Mouse (Mus musculus): ENCODE data around the gene Pnck. TPM values are rescaled to one million over a fixed set of nuclear protein-coding genes. Genes with fewer than 3 reads are reported as not detected.

The Pnck gene
- polyA plus RNA-seq, 1 experiment from 2014 or later = 91.5 TPM

- peaks cover 73% of the 10 kb centered on the region for H3K27me3 ChIP-seq
Measured at GRCm38 (mm10) chrX:73637415-73637814, 22.5 kb downstream of the Pnck start.

GRCm38 (mm10) chrX:73635425-73635824 is 24.5 kb downstream of the Pnck start:
- no peaks in the 10 kb centered on the region for H3K36me3 ChIP-seq
- no peak for ATAC-seq
- H3K9me3 ChIP-seq = no peaks in the 10 kb centered on the region
- H3K4me1 ChIP-seq (replicated peaks) = peaks cover 18% of the 10 kb centered on the region
- 26% methylated on average over 16 of the region's 19 CpGs for WGBS
- no peak overlapping the region for H3K9ac ChIP-seq (replicated peaks)
- peaks cover 64% of the 10 kb centered on the region for H3K27me3 ChIP-seq
- H3K4me2 ChIP-seq (replicated peaks) = peak overlapping the region; percentile 42
- no peak overlapping the region for H3K27ac ChIP-seq
- H3K4me3 ChIP-seq (replicated peaks) = peak overlapping the region; percentile 9; the same call in 1 of the 2 replicates

More at GRCm38 (mm10) chrX:73637415-73637814, 22.5 kb downstream of the Pnck start:
- Histone ChIP-seq H3K36me3 (no peaks in the 10 kb centered on the region), H3K4me1 (replicated peaks) (peaks cover 18% of the 10 kb centered on the region), H3K9me3 (no peaks in the 10 kb centered on the region), H3K4me3 (replicated peaks) (peak overlapping the region; percentile 34), H3K27ac (no peak overlapping the region), H3K9ac (replicated peaks) (peak overlapping the region; percentile 32; the same call in 1 of the 2 replicates), H3K4me2 (replicated peaks) (peak overlapping the region; percentile 60)
- no peak for ATAC-seq
- WGBS = 14% methylated on average over 19 of the region's 19 CpGs

DNA sequence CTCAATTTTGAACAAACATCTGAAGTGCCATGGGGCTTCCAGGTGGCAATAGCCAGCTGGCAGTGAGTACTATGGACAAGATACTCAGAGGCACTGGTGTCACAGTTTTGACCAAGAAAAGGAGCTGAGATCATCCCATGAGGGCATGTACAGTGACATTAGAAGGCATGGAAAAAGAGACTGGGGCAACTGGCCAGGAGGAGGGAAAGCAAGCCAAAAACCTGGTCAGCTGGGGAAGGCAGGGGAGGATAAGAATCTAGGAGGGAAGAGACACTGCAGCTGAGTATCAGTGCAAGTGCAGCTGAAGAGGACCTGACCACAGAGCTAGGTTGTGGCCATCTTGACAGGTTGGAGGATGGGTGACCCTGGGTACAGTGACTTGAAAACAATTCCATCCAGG is 32.9 kb downstream of the Pnck start:
- Histone ChIP-seq H3K9me3 (no peaks in the 10 kb centered on the region), H3K4me1 (replicated peaks) (no peaks in the 10 kb centered on the region), H3K9ac (replicated peaks) (no peak overlapping the region), H3K27ac (no peak overlapping the region), H3K4me2 (replicated peaks) (no peak overlapping the region), H3K4me3 (replicated peaks) (no peak overlapping the region), H3K36me3 (no peaks in the 10 kb centered on the region), H3K27me3 (no peaks in the 10 kb centered on the region)
- ATAC-seq = no peak

DNA sequence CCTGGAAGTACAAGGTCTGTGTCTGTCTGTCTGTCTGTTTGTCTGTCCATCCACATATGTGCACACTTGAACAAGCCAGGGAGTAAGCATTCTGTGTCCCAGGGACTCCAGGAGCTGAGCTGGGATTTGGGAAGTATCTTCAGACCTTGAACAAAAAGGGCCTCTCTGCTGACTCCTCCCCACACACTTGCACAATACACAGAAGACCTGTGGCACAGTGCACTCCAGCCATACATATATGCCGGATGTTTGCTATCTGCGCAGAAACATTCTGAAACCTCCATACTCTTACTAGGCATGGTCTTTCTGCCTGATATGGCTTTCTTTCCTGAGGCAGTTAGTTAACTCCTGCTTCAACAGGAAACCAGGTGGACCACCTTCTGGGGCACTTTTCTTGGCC is 40.0 kb downstream of the Pnck start:
- Histone ChIP-seq H3K4me2 (replicated peaks) (no peak overlapping the region), H3K27ac (no peak overlapping the region), H3K27me3 (no peaks in the 10 kb centered on the region), H3K9me3 (no peaks in the 10 kb centered on the region), H3K4me1 (replicated peaks) (no peaks in the 10 kb centered on the region), H3K36me3 (no peaks in the 10 kb centered on the region), H3K9ac (replicated peaks) (no peak overlapping the region), H3K4me3 (replicated peaks) (no peak overlapping the region)
- ATAC-seq = no peak
- WGBS = 80% methylated on average over 2 of the region's 2 CpGs

GRCm38 (mm10) chrX:73619401-73619800 is 40.5 kb downstream of the Pnck start:
- no peak for ATAC-seq

GRCm38 (mm10) chrX:73615876-73616275 is 44.0 kb downstream of the Pnck start:
- no peak overlapping the region for H3K4me2 ChIP-seq (replicated peaks)
- H3K4me3 ChIP-seq (replicated peaks) = no peak overlapping the region
- 88% methylated on average over 1 of the region's 1 CpGs for WGBS

More at GRCm38 (mm10) chrX:73619401-73619800, 40.5 kb downstream of the Pnck start:
- Histone ChIP-seq H3K4me3 (replicated peaks) (no peak overlapping the region), H3K4me1 (replicated peaks) (no peaks in the 10 kb centered on the region), H3K27me3 (no peaks in the 10 kb centered on the region), H3K9ac (replicated peaks) (no peak overlapping the region), H3K9me3 (no peaks in the 10 kb centered on the region), H3K27ac (no peak overlapping the region), H3K36me3 (no peaks in the 10 kb centered on the region), H3K4me2 (replicated peaks) (no peak overlapping the region)

DNA sequence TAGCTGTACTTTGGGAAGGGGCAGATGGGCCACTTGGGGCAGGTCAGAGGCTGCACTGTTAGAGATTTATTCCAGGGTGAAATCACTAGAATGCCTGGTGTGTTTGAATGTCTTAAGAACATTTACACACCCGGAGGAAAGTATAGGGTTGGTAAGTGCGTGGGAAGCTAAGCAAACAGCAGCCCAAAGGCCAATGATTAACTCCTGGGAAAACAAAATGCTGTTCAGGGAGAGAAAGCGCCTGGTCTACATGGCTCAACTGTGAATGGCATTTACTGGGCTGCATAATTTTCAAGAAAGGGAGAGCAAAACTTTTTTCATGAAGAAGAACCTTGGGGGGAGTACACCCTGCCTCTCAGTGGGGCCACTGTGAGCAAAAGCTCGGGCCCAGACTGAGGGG is 46.3 kb downstream of the Pnck start:
- Histone ChIP-seq H3K27ac (no peak overlapping the region), H3K27me3 (no peaks in the 10 kb centered on the region), H3K9me3 (no peaks in the 10 kb centered on the region), H3K4me1 (replicated peaks) (no peaks in the 10 kb centered on the region), H3K36me3 (no peaks in the 10 kb centered on the region), H3K9ac (replicated peaks) (no peak overlapping the region), H3K4me2 (replicated peaks) (no peak overlapping the region), H3K4me3 (replicated peaks) (no peak overlapping the region)
- no peak for ATAC-seq
- WGBS = 60% methylated on average over 4 of the region's 4 CpGs

More at GRCm38 (mm10) chrX:73615876-73616275, 44.0 kb downstream of the Pnck start:
- Histone ChIP-seq H3K27ac (no peak overlapping the region), H3K27me3 (no peaks in the 10 kb centered on the region), H3K9ac (replicated peaks) (no peak overlapping the region), H3K9me3 (no peaks in the 10 kb centered on the region), H3K36me3 (no peaks in the 10 kb centered on the region), H3K4me1 (replicated peaks) (no peaks in the 10 kb centered on the region)
- ATAC-seq = no peak

Other genes starting within 250 kb of the Pnck start
- 0.63 and 0.80 TPM in 2 replicates for gene Zfp92, start 249.0 kb downstream of the Pnck start, polyA plus RNA-seq (2015; fragmentation: Nextera tagmentation; extraction: Ambion mirVana)
- not detected in 2 replicates for gene Trex2, start 224.8 kb downstream of the Pnck start, polyA plus RNA-seq (2015; fragmentation: Nextera tagmentation; extraction: Ambion mirVana)
- 72.8 and 80.9 TPM in 2 replicates for gene Haus7, start 201.1 kb downstream of the Pnck start, polyA plus RNA-seq (2015; fragmentation: Nextera tagmentation; extraction: Ambion mirVana)
- 16.7 and 21.2 TPM in 2 replicates for gene Bgn, start 176.5 kb downstream of the Pnck start, polyA plus RNA-seq (2015; fragmentation: Nextera tagmentation; extraction: Ambion mirVana)
- 2.6 and 2.8 TPM in 2 replicates for gene Atp2b3, start 157.0 kb downstream of the Pnck start, polyA plus RNA-seq (2015; fragmentation: Nextera tagmentation; extraction: Ambion mirVana)
- 0.79 and 1.2 TPM in 2 replicates for gene Dusp9, start 20.7 kb downstream of the Pnck start, polyA plus RNA-seq (2015; fragmentation: Nextera tagmentation; extraction: Ambion mirVana)
- 6.3 and 6.4 TPM in 2 replicates for gene Slc6a8, start 13.0 kb upstream of the Pnck start, polyA plus RNA-seq (2015; fragmentation: Nextera tagmentation; extraction: Ambion mirVana)
- gene Bcap31, start 56.1 kb upstream of the Pnck start, polyA plus RNA-seq (2015; fragmentation: Nextera tagmentation; extraction: Ambion mirVana) = 116 and 118 TPM in 2 replicates
- gene Abcd1, start 56.5 kb upstream of the Pnck start, polyA plus RNA-seq (2015; fragmentation: Nextera tagmentation; extraction: Ambion mirVana) = 9.6 and 11.8 TPM in 2 replicates
- gene Plxnb3, start 97.0 kb upstream of the Pnck start, polyA plus RNA-seq (2015; fragmentation: Nextera tagmentation; extraction: Ambion mirVana) = 0.07 and 0.08 TPM in 2 replicates
- 1.3 and 1.4 TPM in 2 replicates for gene Srpk3, start 114.3 kb upstream of the Pnck start, polyA plus RNA-seq (2015; fragmentation: Nextera tagmentation; extraction: Ambion mirVana)
- gene Idh3g, start 126.8 kb upstream of the Pnck start, polyA plus RNA-seq (2015; fragmentation: Nextera tagmentation; extraction: Ambion mirVana) = 225 and 228 TPM in 2 replicates
- gene Ssr4, start 126.9 kb upstream of the Pnck start, polyA plus RNA-seq (2015; fragmentation: Nextera tagmentation; extraction: Ambion mirVana) = 133 and 139 TPM in 2 replicates
- gene Pdzd4, start 164.9 kb upstream of the Pnck start, polyA plus RNA-seq (2015; fragmentation: Nextera tagmentation; extraction: Ambion mirVana) = 4.3 and 4.7 TPM in 2 replicates
- 0.24 and 0.27 TPM in 2 replicates for gene Avpr2, start 232.0 kb upstream of the Pnck start, polyA plus RNA-seq (2015; fragmentation: Nextera tagmentation; extraction: Ambion mirVana)
- gene L1cam, start 236.0 kb upstream of the Pnck start, polyA plus RNA-seq (2015; fragmentation: Nextera tagmentation; extraction: Ambion mirVana) = 73.8 and 80.8 TPM in 2 replicates